Mouse (Mus musculus) heart, embryonic 15.5 days (tissue): ENCODE data around the gene Ces5a. TPM values are rescaled to one million over a fixed set of nuclear protein-coding genes. Genes with fewer than 3 reads are reported as not detected.
"Not testable (repeated sequence)": the region's sequence is repeated elsewhere in the genome, so short reads cannot be mapped to it uniquely, and the experiment has no call there.

Experiments used
- ATAC-seq: fragments of 200-750 bp; cut with Nextera tagmentation; replicated peaks from 2 replicates; pipeline ENCODE4 v1.8.0; 2017; ENCODE audit warnings: low read depth, moderate TSS enrichment; ENCODE audit not compliant: insufficient number of reproducible peaks, insufficient read depth, low FRiP score
- H3K27ac ChIP-seq: fragments of 300-500 bp; sonication (generic); 2 replicates; pipeline ENCODE4 v1.5.1; 2015; ENCODE audit warnings: mild to moderate bottlenecking, inconsistent platforms
- H3K27me3 ChIP-seq: fragments of 300-500 bp; sonication (generic); 2 replicates; pipeline ENCODE4 v1.6.1; 2015; ENCODE audit warnings: inconsistent platforms
- H3K36me3 ChIP-seq: fragments of 300-500 bp; sonication (generic); 2 replicates; pipeline ENCODE4 v1.6.1; 2015; ENCODE audit warnings: mild to moderate bottlenecking, inconsistent platforms
- H3K4me1 ChIP-seq: fragments of 300-500 bp; sonication (generic); replicated peaks from 2 replicates; pipeline ENCODE4 v1.6.1; 2015; ENCODE audit warnings: inconsistent platforms
- H3K4me2 ChIP-seq: fragments of 300-500 bp; sonication (generic); 2 replicates; pipeline ENCODE4 v1.6.1; 2015; ENCODE audit warnings: inconsistent platforms, mild to moderate bottlenecking, moderate library complexity
- H3K4me3 ChIP-seq: fragments of 300-500 bp; sonication (generic); 2 replicates; pipeline ENCODE4 v1.5.1; 2015; ENCODE audit warnings: mild to moderate bottlenecking, inconsistent platforms
- H3K9ac ChIP-seq: fragments of 300-500 bp; sonication (generic); 2 replicates; pipeline ENCODE4 v1.6.1; 2015; ENCODE audit warnings: mild to moderate bottlenecking, inconsistent platforms
- H3K9me3 ChIP-seq: fragments of 300-500 bp; sonication (generic); replicated peaks from 2 replicates; pipeline ENCODE4 v1.6.1; 2016; ENCODE audit warnings: inconsistent platforms
- WGBS: fragments of 180-500 bp; shearing (Covaris S2); methylation state at CpG from one replicate; pipeline ENCODE4 v1.1.7; 2015; ENCODE audit warnings: mixed read lengths; 5-methylcytosine and 5-hydroxymethylcytosine counted together
- polyA plus RNA-seq: library from polyadenylated mRNA; unstranded; fragments of >200 nt; fragmentation: Nextera tagmentation; extraction: Ambion mirVana; gene quantifications from 2 replicates; pipeline ENCODE4 v1.2.1, GENCODE M21; 2015

Ces5a gene
- polyA plus RNA-seq, 1 experiment from 2014 or later = 0.15 TPM

DNA sequence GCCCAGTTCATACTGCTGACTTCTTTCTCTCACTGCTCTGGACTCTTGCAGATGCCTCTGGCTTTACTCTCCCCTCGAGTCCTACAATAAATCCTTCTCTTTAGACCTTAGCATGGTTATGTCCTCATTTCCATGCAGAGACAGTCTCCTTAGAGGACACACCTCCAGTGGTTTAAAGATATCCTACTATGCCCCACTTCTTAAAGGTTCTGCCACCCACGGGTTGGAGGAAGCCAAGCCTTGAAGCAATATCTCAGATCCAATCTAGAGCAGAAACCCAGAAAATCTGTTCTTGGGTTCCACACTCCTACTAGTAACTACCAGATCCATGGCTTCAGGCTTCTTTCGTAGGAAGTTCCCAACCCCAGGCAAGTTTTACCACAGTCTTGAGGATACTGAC, 25.6 kb upstream of the Ces5a start:
- WGBS = 74% methylated on average over 3 of the region's 3 CpGs

GRCm38 (mm10) chr8:93559696-93560095, 24.1 kb upstream of the Ces5a start:
- Histone ChIP-seq H3K27me3 (no peaks in the 10 kb centered on the region), H3K9ac (no peak overlapping the region), H3K4me2 (no peak overlapping the region), H3K4me3 (no peak overlapping the region), H3K27ac (no peak overlapping the region), H3K36me3 (no peaks in the 10 kb centered on the region), H3K4me1 (no peaks in the 10 kb centered on the region), H3K9me3 (no peaks in the 10 kb centered on the region)
- 62% methylated on average over 2 of the region's 2 CpGs for WGBS
- ATAC-seq = no peak

More for the DNA sequence above, 25.6 kb upstream of the Ces5a start:
- Histone ChIP-seq H3K36me3 (no peaks in the 10 kb centered on the region), H3K4me3 (no peak overlapping the region), H3K9me3 (no peaks in the 10 kb centered on the region), H3K9ac (no peak overlapping the region), H3K4me1 (no peaks in the 10 kb centered on the region), H3K27ac (no peak overlapping the region), H3K4me2 (no peak overlapping the region), H3K27me3 (no peaks in the 10 kb centered on the region)
- no peak for ATAC-seq

DNA sequence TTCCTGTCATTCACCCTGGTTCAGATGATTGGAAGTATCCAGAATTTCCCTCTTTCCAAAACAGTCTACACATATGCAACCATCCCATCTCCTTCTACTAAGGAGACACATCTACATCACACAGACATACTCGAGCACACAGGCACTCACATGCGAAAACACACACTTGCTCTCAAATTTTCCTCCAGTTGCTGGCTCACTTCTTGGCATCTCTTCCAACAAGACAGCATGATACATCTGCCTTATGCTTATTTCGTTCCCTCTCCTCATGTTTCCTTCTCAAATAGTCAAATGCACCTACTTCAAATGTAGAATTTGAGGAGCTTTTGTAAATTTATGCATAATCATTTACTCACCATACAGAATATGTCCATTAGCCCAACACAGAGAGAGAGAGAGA, 33.0 kb downstream of the Ces5a start:
- no peak for ATAC-seq
- Histone ChIP-seq H3K36me3 (no peaks in the 10 kb centered on the region), H3K4me1 (no peaks in the 10 kb centered on the region), H3K9ac (no peak overlapping the region), H3K4me3 (no peak overlapping the region), H3K9me3 (no peaks in the 10 kb centered on the region), H3K27ac (no peak overlapping the region), H3K4me2 (no peak overlapping the region), H3K27me3 (no peaks in the 10 kb centered on the region)
- WGBS = 72% methylated on average over 3 of the region's 3 CpGs

- Histone ChIP-seq H3K4me1 (no peaks in the 10 kb centered on the region), H3K4me3 (no peak overlapping the region), H3K4me2 (no peak overlapping the region), H3K36me3 (no peaks in the 10 kb centered on the region), H3K27ac (no peak overlapping the region), H3K27me3 (no peaks in the 10 kb centered on the region), H3K9me3 (no peaks in the 10 kb centered on the region), H3K9ac (no peak overlapping the region)
- no peak for ATAC-seq
- WGBS = 45% methylated on average over 9 of the region's 9 CpGs
Observed at GRCm38 (mm10) chr8:93499437-93499836, 36.2 kb downstream of the Ces5a start.

GRCm38 (mm10) chr8:93495330-93495729, 40.3 kb downstream of the Ces5a start:
- Histone ChIP-seq H3K4me3 (no peak overlapping the region), H3K9ac (no peak overlapping the region), H3K4me2 (no peak overlapping the region), H3K27ac (no peak overlapping the region), H3K9me3 (no peaks in the 10 kb centered on the region), H3K4me1 (no peaks in the 10 kb centered on the region), H3K27me3 (no peaks in the 10 kb centered on the region), H3K36me3 (no peaks in the 10 kb centered on the region)
- WGBS = 16% methylated on average over 6 of the region's 6 CpGs
- ATAC-seq = no peak

- H3K27me3 ChIP-seq = no peaks in the 10 kb centered on the region
- ATAC-seq = no peak
- no peak overlapping the region for H3K9ac ChIP-seq
- no peak overlapping the region for H3K27ac ChIP-seq
- H3K4me1 ChIP-seq = no peaks in the 10 kb centered on the region
- WGBS = 17% methylated on average over 4 of the region's 4 CpGs
- no peak overlapping the region for H3K4me3 ChIP-seq
- no peak overlapping the region for H3K4me2 ChIP-seq
- H3K9me3 ChIP-seq = no peaks in the 10 kb centered on the region
- H3K36me3 ChIP-seq = no peaks in the 10 kb centered on the region
Observed at GRCm38 (mm10) chr8:93488743-93489142, 46.9 kb downstream of the Ces5a start.

- H3K4me1 ChIP-seq = no peaks in the 10 kb centered on the region
- no peak for ATAC-seq
- H3K27me3 ChIP-seq = no peaks in the 10 kb centered on the region
- no peak overlapping the region for H3K27ac ChIP-seq
- no peak overlapping the region for H3K4me3 ChIP-seq
- H3K9ac ChIP-seq = no peak overlapping the region
- no peak overlapping the region for H3K4me2 ChIP-seq
- no peaks in the 10 kb centered on the region for H3K36me3 ChIP-seq
- no peaks in the 10 kb centered on the region for H3K9me3 ChIP-seq
- WGBS = 90% methylated on average over 3 of the region's 3 CpGs
Observed at GRCm38 (mm10) chr8:93478211-93478610, 57.4 kb downstream of the Ces5a start.

GRCm38 (mm10) chr8:93469733-93470132, 65.9 kb downstream of the Ces5a start:
- not testable (repeated sequence) for H3K27ac ChIP-seq, H3K9ac ChIP-seq, H3K4me3 ChIP-seq, H3K9me3 ChIP-seq, ATAC-seq, H3K27me3 ChIP-seq, H3K4me1 ChIP-seq, H3K36me3 ChIP-seq, H3K4me2 ChIP-seq
- 71% methylated on average over 16 of the region's 16 CpGs for WGBS

DNA sequence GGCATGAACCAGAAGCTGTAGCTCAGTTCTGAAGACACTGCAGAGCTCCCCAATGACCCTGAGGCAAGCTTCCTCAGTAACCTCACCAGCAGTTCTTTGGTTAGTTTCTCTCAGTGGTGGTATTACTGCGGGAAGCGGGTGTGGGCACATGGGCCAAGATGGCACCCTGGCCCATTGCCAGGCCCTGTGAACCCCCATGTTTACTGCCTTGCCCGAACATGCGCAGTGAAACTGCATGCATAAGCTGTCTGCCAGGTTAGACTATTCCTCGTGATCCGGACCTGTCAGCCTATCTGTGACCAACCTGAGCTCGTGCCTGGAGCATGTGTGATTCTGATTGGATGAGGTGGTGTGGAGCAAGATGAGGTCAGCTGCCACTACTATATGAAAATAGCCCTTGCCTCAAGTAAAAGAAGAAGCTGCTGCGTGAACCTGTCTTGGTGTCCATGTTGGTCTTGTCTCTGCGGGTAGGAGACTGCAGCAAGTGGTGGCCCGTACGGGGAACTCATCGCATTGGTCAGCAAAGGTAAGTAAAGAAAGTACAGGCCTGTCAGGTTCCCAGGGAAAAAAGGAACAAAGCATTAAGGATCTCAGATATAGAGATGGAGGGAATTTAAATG, 81.3 kb downstream of the Ces5a start:
- no peak overlapping the region for H3K27ac ChIP-seq
- no peak overlapping the region for H3K4me3 ChIP-seq
- ATAC-seq = no peak
- H3K9me3 ChIP-seq = no peaks in the 10 kb centered on the region
- no peak overlapping the region for H3K9ac ChIP-seq
- WGBS = 90% methylated on average over 12 of the region's 12 CpGs
- H3K27me3 ChIP-seq = no peaks in the 10 kb centered on the region
- no peaks in the 10 kb centered on the region for H3K36me3 ChIP-seq
- H3K4me1 ChIP-seq = no peaks in the 10 kb centered on the region
- H3K4me2 ChIP-seq = no peak overlapping the region

Other genes with a start within 250 kb of the Ces5a start
- 0.05 TPM in 1 of 2 replicates, not detected in the other for gene Ces1g, start 198.5 kb downstream of the Ces5a start, polyA plus RNA-seq
- not detected in 2 replicates for gene Ces1h, start 156.1 kb downstream of the Ces5a start, polyA plus RNA-seq